Mouse (Mus musculus) cerebellum, postnatal 25 days (tissue): ENCODE measurements around the gene Itpr2.

Experiments used
- DNase-seq, 2 experiments: peaks; one replicate each; pipeline ENCODE4 v3.0.0; 2021; ENCODE audit warnings: mixed read lengths in 2 of 2

The Itpr2 gene

GRCm38 (mm10) chr6:146504459-146504858 lies 2.4 kb upstream of the Itpr2 start:
- no peak for DNase-seq

- no peak for DNase-seq
Measured at GRCm38 (mm10) chr6:146502856-146503255, 833 bp upstream of the Itpr2 start.

GRCm38 (mm10) chr6:146501316-146501865 lies 632 bp downstream of the Itpr2 start:
- DNase-seq, result no peak

- DNase-seq, result no peak
Measured at GRCm38 (mm10) chr6:146500771-146501170, 1.3 kb downstream of the Itpr2 start.

GRCm38 (mm10) chr6:146500206-146500605 lies 1.8 kb downstream of the Itpr2 start:
- no peak for DNase-seq

- DNase-seq, result no peak
Measured at GRCm38 (mm10) chr6:146499566-146499965, 2.5 kb downstream of the Itpr2 start.

GRCm38 (mm10) chr6:146498416-146498815 lies 3.6 kb downstream of the Itpr2 start:
- DNase-seq, result no peak

GRCm38 (mm10) chr6:146497866-146498265 lies 4.2 kb downstream of the Itpr2 start:
- DNase-seq, result no peak

GRCm38 (mm10) chr6:146497435-146497834 lies 4.6 kb downstream of the Itpr2 start:
- no peak for DNase-seq

- DNase-seq, result no peak
Measured at GRCm38 (mm10) chr6:146491680-146492079, 10.3 kb downstream of the Itpr2 start.

GRCm38 (mm10) chr6:146490416-146490960 lies 11.5 kb downstream of the Itpr2 start:
- DNase-seq, result no peak

- DNase-seq, result no peak
Measured at GRCm38 (mm10) chr6:146489841-146490240, 12.2 kb downstream of the Itpr2 start.

- no peak for DNase-seq
Measured at GRCm38 (mm10) chr6:146488749-146489148, 13.3 kb downstream of the Itpr2 start.

GRCm38 (mm10) chr6:146487079-146487478 lies 14.9 kb downstream of the Itpr2 start:
- DNase-seq, result no peak

GRCm38 (mm10) chr6:146486073-146486472 lies 15.9 kb downstream of the Itpr2 start:
- DNase-seq, result no peak

- DNase-seq, result no peak
Measured at GRCm38 (mm10) chr6:146481441-146481840, 20.6 kb downstream of the Itpr2 start.

GRCm38 (mm10) chr6:146480925-146481324 lies 21.1 kb downstream of the Itpr2 start:
- DNase-seq, result no peak

GRCm38 (mm10) chr6:146478888-146479683 lies 22.9 kb downstream of the Itpr2 start:
- DNase-seq, result no peak

GRCm38 (mm10) chr6:146476865-146477264 lies 25.2 kb downstream of the Itpr2 start:
- DNase-seq, result no peak

GRCm38 (mm10) chr6:146474166-146474565 lies 27.9 kb downstream of the Itpr2 start:
- no peak for DNase-seq

- DNase-seq, result no peak
Measured at GRCm38 (mm10) chr6:146473216-146473955, 28.6 kb downstream of the Itpr2 start.

GRCm38 (mm10) chr6:146470378-146470777 lies 31.6 kb downstream of the Itpr2 start:
- DNase-seq, result no peak

- DNase-seq, result no peak
Measured at GRCm38 (mm10) chr6:146469936-146470335, 32.1 kb downstream of the Itpr2 start.

GRCm38 (mm10) chr6:146468361-146468760 lies 33.7 kb downstream of the Itpr2 start:
- no peak for DNase-seq
